18 mouse cellular contexts compared by ENCODE assay signal in genomic region chr1:181416841-181417240, GRCm38 (mm10).
"Had no signal": no experiment of that assay in that cellular context is flagged by ENCODE, and none has a peak within 500 bp of the region (broad histone marks: within the 10 kb centered on the region; RNA-seq: fewer than 3 reads in every experiment).

No protein-coding gene starts in this region.

- H3K9me3 ChIP-seq: limb, embryonic 12.5 days; liver, embryonic 13.5 days; lung, embryonic 15.5 days; stomach, embryonic 15.5 days had no signal

- H3K36me3 ChIP-seq: limb, embryonic 12.5 days; liver, embryonic 13.5 days; lung, embryonic 15.5 days; stomach, embryonic 15.5 days had no signal

- H3K27me3 ChIP-seq: limb, embryonic 12.5 days; lung, embryonic 15.5 days had no signal

- H3K4me2 ChIP-seq: limb, embryonic 12.5 days; liver, embryonic 13.5 days; lung, embryonic 15.5 days; midbrain, embryonic 11.5 days; stomach, embryonic 15.5 days had no signal

- ATAC-seq: liver, postnatal 0 days; midbrain, embryonic 16.5 days had no signal

- H3K4me3 ChIP-seq: layer of hippocampus, adult 2 months; limb, embryonic 12.5 days; liver, embryonic 13.5 days; lung, embryonic 15.5 days; megakaryocyte, embryonic 14.5 days; stomach, embryonic 15.5 days had no signal

- H3K27ac ChIP-seq: layer of hippocampus, adult 2 months; limb, embryonic 12.5 days; liver, embryonic 13.5 days; lung, embryonic 15.5 days; macrophage; stomach, embryonic 15.5 days had no signal

- H3K4me1 ChIP-seq: liver, embryonic 13.5 days had no signal

- H3K9ac ChIP-seq: limb, embryonic 12.5 days; liver, embryonic 13.5 days; liver, postnatal 0 days; lung, embryonic 15.5 days; stomach, embryonic 15.5 days had no signal

- DNase-seq: kidney, postnatal 10 days; kidney, postnatal 4 days; liver; liver, embryonic 13.5 days; liver, postnatal 0 days; lung, postnatal 14 days; right cerebral cortex, postnatal 4 days; spleen, adult 18-20 months; thymus, adult 2 months; thymus, postnatal 25 days had no signal
